Mouse (Mus musculus) cerebellum, adult 9-11 months (tissue): ENCODE results near the gene Cpvl.

ENCODE experiments used
- DNase-seq: peaks from one replicate; pipeline ENCODE4 v3.0.0; 2022

The Cpvl gene

GRCm38 (mm10) chr6:53881623-53882022 lies 96.8 kb downstream of the Cpvl start:
- DNase-seq, result no peak

- DNase-seq, result no peak
Observed at GRCm38 (mm10) chr6:53881235-53881606, 97.2 kb downstream of the Cpvl start.

GRCm38 (mm10) chr6:53880530-53881234 lies 97.8 kb downstream of the Cpvl start:
- peak; percentile 21 for DNase-seq

- DNase-seq, result no peak
Observed at GRCm38 (mm10) chr6:53879567-53879966, 98.9 kb downstream of the Cpvl start.

- DNase-seq, result no peak
Observed at GRCm38 (mm10) chr6:53874881-53875429, 103.5 kb downstream of the Cpvl start.

- no peak for DNase-seq
Observed at GRCm38 (mm10) chr6:53871903-53872302, 106.6 kb downstream of the Cpvl start.

- DNase-seq, result no peak
Observed at GRCm38 (mm10) chr6:53863011-53863410, 115.5 kb downstream of the Cpvl start.

- DNase-seq, result no peak
Observed at GRCm38 (mm10) chr6:53859106-53859505, 119.4 kb downstream of the Cpvl start.

- no peak for DNase-seq
Observed at GRCm38 (mm10) chr6:53857822-53858221, 120.6 kb downstream of the Cpvl start.

- no peak for DNase-seq
Observed at GRCm38 (mm10) chr6:53856775-53857174, 121.7 kb downstream of the Cpvl start.

- DNase-seq, result peak; percentile 16
Observed at GRCm38 (mm10) chr6:53854971-53855856, 123.3 kb downstream of the Cpvl start.

- no peak for DNase-seq
Observed at GRCm38 (mm10) chr6:53854226-53854625, 124.2 kb downstream of the Cpvl start.

GRCm38 (mm10) chr6:53853546-53853945 lies 124.9 kb downstream of the Cpvl start:
- no peak for DNase-seq

GRCm38 (mm10) chr6:53844626-53845025 lies 133.8 kb downstream of the Cpvl start:
- no peak for DNase-seq

GRCm38 (mm10) chr6:53825213-53825612 lies 153.3 kb downstream of the Cpvl start:
- DNase-seq, result no peak
